Mouse (Mus musculus) layer of hippocampus, adult 2 months (tissue): ENCODE results near the gene Churc1. TPM values are rescaled to one million over a fixed set of nuclear protein-coding genes. Genes with fewer than 3 reads are reported as not detected.
"Not testable (repeated sequence)": the region's sequence is repeated elsewhere in the genome, so short reads cannot be mapped to it uniquely, and the experiment has no call there.

Experiments
- DNase-seq, 2 experiments: peaks; one replicate each; pipeline ENCODE4 v3.0.0; 2022; ENCODE audit warnings: low spot score in 2 of 2
- H3K27ac ChIP-seq: fragments of 200-600 bp; 2 replicates; pipeline ENCODE4 v1.8.1; 2022
- H3K4me3 ChIP-seq: fragments of 200-600 bp; 2 replicates; pipeline ENCODE4 v1.8.1; 2022; ENCODE audit warnings: mild to moderate bottlenecking
- CTCF ChIP-seq: fragments of 200-600 bp; conservative IDR thresholded peaks from 2 replicates; pipeline ENCODE4 v1.8.1; 2022; ENCODE audit warnings: antibody characterized with exemption, mild to moderate bottlenecking, moderate library complexity
- total RNA-seq, 2 experiments: library from RNA; stranded (reverse); gene quantifications; 2 replicates each; pipeline ENCODE4 v1.2.3; 2021

Churc1 gene
- total RNA-seq, 2 experiments from 2014 or later = 36.5 to 37.3 TPM

DNA sequence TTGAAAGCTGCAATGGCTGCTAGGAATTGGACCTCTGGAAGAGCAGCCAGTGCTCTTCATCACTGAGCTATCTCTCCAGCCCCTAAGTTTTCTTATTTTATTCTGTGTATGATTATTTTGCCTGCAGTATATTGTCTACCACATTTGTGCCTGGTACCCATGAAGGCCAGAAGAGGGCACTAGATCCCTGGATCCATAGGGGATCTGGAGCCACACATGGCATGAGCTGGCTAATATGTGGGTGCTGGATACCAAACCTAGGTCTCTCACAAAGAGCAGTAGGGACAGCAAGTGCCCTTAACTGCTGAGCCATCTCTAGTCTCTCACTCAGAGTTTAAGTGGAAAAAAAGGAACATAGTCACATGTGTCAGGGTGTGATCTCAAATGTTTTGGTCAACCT lies 12.5 kb downstream of the Churc1 start:
- Histone ChIP-seq H3K27ac (no peak overlapping the region), H3K4me3 (no peak overlapping the region)
- peak; percentile 44 for TF ChIP-seq CTCF
- DNase-seq = no peak

GRCm38 (mm10) chr12:76778305-76779083 lies 13.2 kb downstream of the Churc1 start:
- TF ChIP-seq CTCF = peak; percentile 22; the same call in 1 of the 2 replicates
- DNase-seq = no peak
- Histone ChIP-seq H3K27ac (no peak overlapping the region), H3K4me3 (no peak overlapping the region)

GRCm38 (mm10) chr12:76779951-76780350 lies 14.6 kb downstream of the Churc1 start:
- Histone ChIP-seq H3K4me3 (no peak overlapping the region), H3K27ac (no peak overlapping the region)
- no peak for DNase-seq
- TF ChIP-seq CTCF = no peak

GRCm38 (mm10) chr12:76780639-76781468 lies 15.5 kb downstream of the Churc1 start:
- DNase-seq = no peak
- no peak for TF ChIP-seq CTCF
- no peak overlapping the region for H3K27ac ChIP-seq
- H3K4me3 ChIP-seq = no peak overlapping the region

DNA sequence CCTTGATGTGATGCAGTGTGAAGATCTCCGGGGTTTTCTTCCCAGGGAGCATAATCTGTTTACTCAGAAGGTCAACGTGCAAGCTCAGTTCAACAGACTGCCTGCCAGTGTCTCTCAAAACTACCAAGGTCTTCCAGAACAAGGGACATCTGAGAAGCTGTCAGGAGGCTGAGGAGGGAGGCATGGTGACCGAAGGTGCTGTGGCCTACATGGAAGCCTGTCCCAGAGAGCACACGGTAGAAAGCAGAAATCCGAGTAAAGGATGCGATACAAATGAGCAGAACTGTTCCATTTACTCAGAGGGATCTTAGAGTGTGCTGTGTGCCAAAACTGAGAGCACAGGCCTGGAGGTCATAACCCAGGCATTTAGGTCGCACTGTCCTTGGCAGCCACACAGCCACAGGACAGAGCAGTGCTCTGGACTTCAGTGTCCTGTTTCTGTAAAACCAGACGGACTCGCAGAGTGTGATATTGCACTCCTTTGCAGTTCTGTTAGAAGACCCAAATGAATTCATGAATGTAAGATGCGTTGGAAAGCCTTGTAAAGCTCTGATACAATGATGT lies 18.8 kb downstream of the Churc1 start:
- TF ChIP-seq CTCF = no peak
- Histone ChIP-seq H3K4me3 (no peak overlapping the region), H3K27ac (no peak overlapping the region)
- no peak for DNase-seq

DNA sequence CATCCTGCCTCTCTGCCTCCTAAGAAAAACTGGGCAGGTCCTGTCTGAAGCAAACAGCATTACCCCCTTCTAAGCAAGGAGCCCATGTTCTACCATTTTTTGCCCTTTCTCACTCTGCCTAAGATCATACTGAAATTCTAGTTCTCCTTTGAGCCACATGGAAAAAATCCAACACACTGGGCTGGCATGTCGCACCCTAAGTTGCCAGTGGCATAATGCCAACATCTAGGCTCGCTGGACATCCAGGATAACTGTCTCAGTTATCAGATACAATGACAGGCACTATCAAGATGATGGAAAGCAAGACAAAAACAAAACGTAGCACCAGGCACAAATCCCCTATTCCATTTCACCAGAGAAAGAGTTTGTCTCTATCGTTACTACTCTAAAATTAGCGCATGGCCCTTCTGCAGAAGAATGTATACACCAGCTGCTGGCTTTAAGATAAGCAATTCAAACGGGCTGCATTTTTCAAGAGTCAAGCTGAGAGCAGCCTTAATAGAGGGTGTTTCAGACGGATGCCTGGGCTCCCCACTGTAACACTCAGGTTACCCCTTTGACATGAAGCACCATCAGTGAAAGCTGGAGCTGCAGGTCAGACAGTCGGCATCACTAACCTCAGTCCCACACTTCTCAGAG lies 25.2 kb downstream of the Churc1 start:
- Histone ChIP-seq H3K27ac (no peak overlapping the region), H3K4me3 (no peak overlapping the region)
- peak in 1 of 2 experiments; percentile 7 for DNase-seq
- TF ChIP-seq CTCF = no peak

- not testable (repeated sequence) for H3K4me3 ChIP-seq, H3K27ac ChIP-seq, DNase-seq
- peak; percentile 36 for TF ChIP-seq CTCF
Observed at GRCm38 (mm10) chr12:76792540-76792939, 27.2 kb downstream of the Churc1 start.

DNA sequence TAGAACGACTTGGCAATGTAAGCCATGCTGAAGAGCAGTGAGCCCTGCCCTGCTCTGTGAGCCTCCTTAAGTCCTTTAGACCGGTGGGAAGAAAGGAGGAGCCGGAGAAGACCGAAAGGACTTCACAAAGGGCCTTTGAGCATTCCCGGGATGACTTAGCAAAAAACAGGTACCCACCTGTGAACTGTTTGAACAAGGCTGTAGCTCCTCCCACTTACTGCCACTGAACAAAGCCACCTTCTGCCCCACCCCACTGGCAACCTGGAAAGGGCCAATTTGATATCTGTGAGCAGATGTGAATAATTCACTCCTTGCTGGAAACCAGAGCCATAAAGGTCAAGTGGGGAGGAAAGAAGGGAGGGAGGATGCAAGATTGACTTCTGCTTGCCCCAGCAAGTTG lies 30.0 kb downstream of the Churc1 start, which contains the start of gene Gpx2:
Gpx2 (minus strand) TSS at position 205 of the 400 bp plus-strand sequence.
- no peak for TF ChIP-seq CTCF
- peak in 1 of 2 experiments; percentile 5 for DNase-seq
- H3K27ac ChIP-seq = no peak within 1 kb of the TSS
- H3K4me3 ChIP-seq = no peak within 1 kb of the TSS

DNA sequence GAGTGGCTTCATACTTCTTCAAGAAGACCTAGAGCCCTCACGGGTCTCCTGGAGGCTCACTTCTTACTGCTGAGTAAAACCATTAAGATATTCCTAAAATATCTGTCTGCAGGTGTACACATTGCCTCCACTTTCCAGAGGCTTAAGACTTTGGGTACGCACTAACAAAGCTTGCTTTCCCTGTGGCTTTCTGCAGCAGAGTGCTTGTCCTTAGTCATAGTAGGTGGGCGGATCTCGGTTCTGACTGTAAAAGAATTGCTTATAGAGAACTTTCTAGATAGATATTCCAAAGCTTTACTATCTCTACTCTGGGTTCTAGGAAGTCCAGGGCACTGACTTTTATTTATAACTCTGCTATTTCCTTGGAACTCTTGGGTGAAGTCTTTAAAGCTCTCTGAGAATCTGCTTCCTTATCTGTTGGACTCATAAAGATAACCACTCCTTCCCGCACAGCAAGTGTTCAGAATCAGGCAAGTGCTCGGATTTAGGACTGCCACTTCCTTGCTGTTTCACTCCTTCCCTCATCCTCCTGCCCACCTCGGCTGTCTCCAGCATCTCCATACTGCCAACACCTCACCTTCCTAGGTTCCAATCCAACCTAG lies 31.7 kb downstream of the Churc1 start:
- Histone ChIP-seq H3K27ac (no peak overlapping the region), H3K4me3 (no peak overlapping the region)
- no peak for DNase-seq
- no peak for TF ChIP-seq CTCF

DNA sequence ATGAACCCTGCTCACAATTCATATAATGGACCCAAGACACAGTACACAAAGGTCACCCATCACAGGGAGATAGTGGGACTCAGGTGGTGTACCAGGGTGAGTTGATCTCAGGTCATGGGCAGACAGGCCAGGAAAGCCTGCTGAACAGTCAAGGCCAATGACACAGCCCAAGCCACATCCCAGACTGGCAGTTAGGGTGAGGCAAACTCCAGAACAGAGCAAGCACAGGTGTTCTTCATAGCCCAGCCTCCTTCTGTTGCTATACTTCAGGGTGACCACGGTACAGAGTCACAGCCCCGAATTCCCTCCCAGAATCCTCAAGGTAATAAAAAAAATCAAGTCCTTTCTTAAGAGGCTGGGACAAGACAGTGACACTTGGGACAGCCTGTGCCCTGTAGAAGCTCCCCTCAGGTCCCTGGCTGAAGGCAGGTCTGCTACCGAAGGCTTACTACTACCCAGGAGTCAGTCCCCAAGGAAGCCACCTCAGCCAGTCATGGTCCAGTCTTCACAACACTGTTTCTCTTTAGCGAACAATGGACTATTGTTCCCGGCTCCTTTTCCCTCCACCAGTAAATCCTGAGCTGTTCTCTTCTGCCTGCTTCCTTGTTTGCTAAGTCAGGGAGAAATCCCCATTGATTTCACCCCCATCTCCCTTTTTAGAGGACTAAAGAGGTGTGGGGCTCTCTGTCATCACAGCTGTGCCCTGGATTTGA lies 32.8 kb downstream of the Churc1 start:
- TF ChIP-seq CTCF = no peak
- Histone ChIP-seq H3K4me3 (no peak overlapping the region), H3K27ac (no peak overlapping the region)
- DNase-seq = peak in 1 of 2 experiments; percentile 5

DNA sequence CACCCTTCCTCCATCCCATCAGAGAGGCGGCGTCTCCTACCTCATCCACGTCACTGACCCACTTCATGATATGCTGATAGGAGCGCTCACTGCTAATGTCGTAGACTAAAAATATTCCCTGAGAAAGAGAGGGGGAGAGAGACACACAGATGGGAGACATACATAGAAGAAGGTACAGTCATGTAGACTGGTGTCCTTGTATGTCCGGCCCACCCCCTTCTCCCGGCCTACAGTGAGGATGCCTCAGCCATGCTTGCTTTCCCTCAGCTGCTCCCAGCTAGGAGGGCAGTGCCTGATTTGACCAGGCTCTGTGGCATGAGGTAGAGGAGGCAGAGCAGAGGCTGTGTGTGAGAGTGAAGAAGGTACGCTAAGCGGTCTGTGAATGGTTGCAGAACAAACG lies 37.7 kb downstream of the Churc1 start:
- Histone ChIP-seq H3K27ac (no peak overlapping the region), H3K4me3 (no peak overlapping the region)
- DNase-seq = no peak
- TF ChIP-seq CTCF = no peak
